Mouse (Mus musculus): ENCODE data around the gene Lpin1.

GRCm38 (mm10) chr12:16526134-16526533, 84.6 kb downstream of the Lpin1 start:
- no peak for TF ChIP-seq CTCF (IDR thresholded peaks at IDR 0.05; ENCODE audit: low read depth, low read length)
- no peak for TF ChIP-seq POLR2A (IDR thresholded peaks at IDR 0.05; ENCODE audit: extremely low read depth, insufficient read depth, low read length)

Data from liver, adult 2 months (tissue).